Mouse (Mus musculus): ENCODE results near the gene Rpap1.

- TF ChIP-seq POLR2A (IDR thresholded peaks at IDR 0.05; ENCODE audit: low read depth, low read length) (no peak), CTCF (conservative IDR thresholded peaks at IDR 0.05; ENCODE audit: insufficient read depth, insufficient read length, low read depth, low read length) (no peak)
Observed at GRCm38 (mm10) chr2:119810890-119811289, 23.6 kb upstream of the Rpap1 start.

Data from kidney, adult 2 months (tissue).